Mouse (Mus musculus) left cerebral cortex, adult 11 months (tissue): ENCODE measurements around the gene Cant1.

Experiments used
- DNase-seq: peaks from one replicate; pipeline ENCODE4 v3.0.0; 2022; ENCODE audit warnings: low spot score

Gene Cant1

DNA sequence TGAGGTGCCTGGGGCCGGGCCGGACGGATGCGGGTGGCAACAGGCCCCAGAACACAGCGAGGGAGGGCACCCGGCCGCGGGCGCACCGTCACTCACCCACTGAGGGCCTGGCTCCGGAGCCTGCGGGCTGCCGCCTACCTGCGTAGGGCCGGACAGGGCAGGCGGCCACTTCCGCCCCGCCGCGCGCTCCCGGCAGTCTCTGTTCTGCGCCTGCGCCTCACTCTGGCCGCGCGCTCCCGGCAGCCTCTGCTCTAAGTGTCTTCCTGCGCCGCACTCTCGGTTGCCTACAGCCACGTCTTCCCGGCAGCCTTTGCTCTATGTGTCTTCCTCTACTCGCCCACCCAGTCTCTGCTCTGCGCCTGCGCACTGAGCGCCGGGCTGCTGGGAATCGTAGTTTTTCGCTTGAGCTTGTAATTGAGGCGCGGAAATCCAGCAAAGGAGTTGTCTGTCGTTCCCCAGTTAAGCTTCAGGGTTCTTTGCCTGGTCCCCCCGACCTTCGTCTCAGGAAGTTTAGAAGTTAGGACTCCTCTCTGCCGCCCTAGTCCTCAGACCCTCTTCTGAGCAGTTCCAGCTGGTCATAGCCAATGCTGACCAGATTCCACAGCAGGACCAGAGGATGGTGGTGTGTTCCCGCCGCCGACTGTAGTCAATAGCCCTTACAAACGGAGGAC, at the start of gene Cant1:
TSS of gene Cant1 (minus strand) at position 253 of the 671 bp plus-strand sequence.
- DNase-seq: peak; percentile 98

DNA sequence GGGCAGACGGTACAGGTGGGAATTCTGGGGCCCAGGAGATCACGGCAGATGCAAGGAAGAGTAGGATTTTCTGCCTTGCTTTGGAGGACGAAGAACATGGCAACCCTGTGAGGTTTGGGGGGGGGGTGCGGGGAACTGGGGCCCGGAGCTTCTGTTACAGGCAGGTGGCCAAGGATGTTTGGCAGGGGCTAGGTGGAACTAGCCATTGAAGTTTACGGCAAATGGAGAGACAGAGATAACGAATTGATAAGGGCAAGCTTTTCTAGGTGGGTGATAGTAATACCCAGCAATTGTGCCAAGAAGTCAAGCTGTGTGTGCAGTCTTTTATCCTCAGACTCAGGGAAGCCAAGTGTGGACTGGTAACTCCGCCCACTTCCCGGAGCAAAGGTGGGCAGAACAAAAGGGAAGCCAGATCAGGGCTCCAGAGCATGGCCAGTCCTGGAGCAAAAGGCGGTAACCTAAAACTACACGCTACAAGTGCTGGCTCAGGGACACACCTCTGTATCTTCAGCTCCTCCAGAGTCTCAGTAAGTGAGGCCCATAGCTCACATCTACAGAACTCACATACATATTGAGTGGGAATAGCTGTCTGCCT, 48.7 kb upstream of the Cant1 start:
- DNase-seq: no peak

- no peak for DNase-seq
Measured at GRCm38 (mm10) chr11:118460280-118460679, 41.4 kb upstream of the Cant1 start.

DNA sequence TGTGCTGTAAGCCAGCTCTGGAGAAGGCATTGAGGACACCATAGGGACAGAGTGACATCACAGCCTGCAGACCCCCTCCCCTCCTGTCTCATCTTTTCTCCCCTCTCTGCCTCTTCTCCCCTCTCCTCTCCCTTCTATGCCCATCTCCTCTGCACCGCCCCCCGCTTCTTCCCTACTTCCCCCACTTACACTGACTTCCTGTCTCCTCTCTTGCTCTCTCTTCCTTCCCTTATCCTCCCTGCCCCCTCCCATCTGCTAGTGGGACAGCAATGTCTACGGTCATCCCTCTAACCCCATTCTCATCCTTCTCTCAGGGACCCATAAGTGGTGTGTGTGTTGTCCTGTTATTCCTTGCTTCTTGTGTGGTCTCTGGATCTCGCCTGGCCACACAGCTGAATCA, 40.6 kb upstream of the Cant1 start:
- DNase-seq: no peak

- no peak for DNase-seq
Measured at GRCm38 (mm10) chr11:118459051-118459450, 40.2 kb upstream of the Cant1 start.

- peak; percentile 59 for DNase-seq
Measured at GRCm38 (mm10) chr11:118456937-118457336, 38.1 kb upstream of the Cant1 start.

- DNase-seq: no peak
Measured at GRCm38 (mm10) chr11:118455788-118456187, 36.9 kb upstream of the Cant1 start.

GRCm38 (mm10) chr11:118453886-118454671, 35.2 kb upstream of the Cant1 start:
- no peak for DNase-seq

GRCm38 (mm10) chr11:118452955-118453354, 34.1 kb upstream of the Cant1 start:
- no peak for DNase-seq

- DNase-seq: no peak
Measured at GRCm38 (mm10) chr11:118451211-118451610, 32.3 kb upstream of the Cant1 start.

DNA sequence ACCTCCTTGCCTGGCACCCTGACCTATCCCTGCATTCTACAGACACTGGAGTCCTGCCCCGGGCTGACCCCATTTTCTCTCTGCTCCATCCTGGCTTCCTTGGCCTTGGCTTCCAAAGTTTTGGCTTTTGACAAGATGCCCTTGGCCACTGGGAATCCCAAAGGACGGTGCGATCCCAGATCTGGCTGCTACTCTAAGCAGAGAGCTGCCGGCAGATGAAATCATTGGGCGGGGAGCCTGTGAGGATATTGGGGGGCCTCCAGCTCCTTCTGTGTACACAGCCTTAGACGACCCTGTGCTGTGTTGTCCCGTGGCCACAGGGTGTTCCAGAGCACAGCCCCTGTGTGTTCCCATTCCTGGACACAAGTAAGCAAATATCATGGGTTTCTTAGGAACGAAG, 29.5 kb upstream of the Cant1 start:
- DNase-seq: no peak

DNA sequence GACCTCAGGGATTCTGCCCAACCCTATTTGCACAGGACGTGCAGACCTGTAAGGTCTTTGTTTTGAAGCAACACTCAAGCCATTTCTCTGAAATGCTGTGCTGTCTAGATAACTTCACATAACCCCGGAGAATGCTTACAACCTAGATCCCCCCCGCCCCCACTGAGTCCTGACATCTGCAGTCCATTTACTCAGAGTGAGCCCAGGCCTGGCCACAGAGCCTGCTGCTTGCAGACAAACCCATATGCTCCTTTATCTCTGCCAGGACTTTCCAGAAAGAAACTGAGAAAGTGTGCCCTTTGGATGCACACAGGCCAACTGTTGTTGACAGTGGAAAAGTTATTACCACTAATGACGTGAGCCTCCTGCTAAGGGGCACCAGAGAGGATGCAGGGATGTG, 28.5 kb upstream of the Cant1 start:
- no peak for DNase-seq

GRCm38 (mm10) chr11:118445843-118446242, 27.0 kb upstream of the Cant1 start:
- no peak for DNase-seq

DNA sequence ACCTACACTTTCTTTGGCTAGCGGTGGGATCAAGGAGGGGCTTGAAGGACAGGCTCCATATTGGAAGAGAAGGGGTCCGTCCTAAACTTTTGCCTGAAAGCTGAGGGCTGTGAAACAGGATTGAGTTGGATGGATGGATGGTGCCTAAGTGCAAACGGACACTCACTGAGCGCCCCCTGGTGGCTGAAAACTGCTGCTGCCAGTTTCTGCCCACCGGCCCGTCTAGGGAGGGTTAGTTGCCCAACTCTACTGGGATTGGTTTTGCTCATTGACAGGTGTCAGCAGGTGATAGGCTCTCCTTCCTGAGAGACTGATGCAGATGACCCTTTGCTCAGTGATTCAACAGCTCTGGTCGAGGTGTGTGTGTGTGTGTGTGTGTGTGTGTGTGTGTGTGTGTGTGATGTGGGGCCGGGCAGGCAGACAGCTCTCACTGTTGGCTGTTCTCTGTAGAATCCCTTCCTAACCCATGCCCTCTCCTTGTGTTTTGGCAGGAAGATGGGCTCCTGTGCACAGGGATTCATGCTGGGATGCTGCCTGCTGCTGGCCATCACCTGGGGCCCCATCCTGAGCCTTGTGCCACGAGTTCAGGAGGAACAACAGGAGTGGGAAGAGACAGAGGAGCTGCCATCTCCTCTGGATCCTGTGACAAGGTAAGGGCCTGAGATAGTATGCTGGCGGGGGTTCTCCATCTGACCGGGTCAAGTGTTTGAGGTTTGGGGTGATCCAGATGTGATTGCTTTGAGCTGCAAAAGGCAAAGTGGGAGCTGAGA, 24.5 kb upstream of the Cant1 start:
- no peak for DNase-seq

DNA sequence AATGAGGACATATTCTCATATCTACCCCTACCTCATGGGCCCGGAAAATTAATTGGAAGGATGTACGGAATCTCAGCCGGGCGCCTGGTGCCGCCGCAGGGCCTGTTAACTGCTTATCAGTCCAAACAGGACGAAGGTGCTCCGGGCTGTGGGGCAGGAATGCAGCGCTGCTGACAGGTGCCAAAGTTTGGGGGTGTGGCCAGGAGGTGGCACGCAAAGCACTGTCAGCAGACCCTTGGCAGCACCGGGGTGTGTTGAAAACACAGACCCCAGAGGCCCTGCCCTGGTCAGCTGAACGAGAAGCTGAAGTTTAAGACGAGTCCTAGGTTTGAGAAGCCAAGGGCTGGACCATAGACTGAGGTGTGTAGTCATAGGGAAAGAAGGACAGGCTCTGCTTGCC, 23.8 kb upstream of the Cant1 start:
- no peak for DNase-seq

- DNase-seq: no peak
Measured at GRCm38 (mm10) chr11:118438665-118439414, 20.0 kb upstream of the Cant1 start.

DNA sequence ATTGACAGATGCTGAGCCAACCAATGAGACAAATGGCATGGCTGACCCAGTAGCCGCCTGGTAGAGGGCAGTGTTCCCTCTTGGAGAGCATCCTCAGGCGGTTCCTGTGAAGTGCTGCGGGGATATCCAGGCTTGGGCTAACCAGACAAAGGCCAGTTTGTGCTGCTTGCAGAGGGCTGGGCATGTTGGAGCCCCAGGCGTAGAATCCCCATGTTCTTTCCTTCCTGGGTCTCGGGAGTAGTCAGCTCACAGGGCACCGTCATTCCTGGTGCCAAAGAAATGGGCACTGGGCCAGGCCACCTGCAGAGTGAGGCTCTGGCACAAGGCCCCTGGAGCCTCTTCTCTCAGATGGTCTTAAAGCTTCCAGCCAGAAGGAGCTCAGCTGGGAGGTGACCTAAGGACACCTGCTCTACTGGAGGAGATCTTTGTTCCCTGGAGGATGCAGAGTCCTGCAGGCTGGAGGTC, 17.6 kb upstream of the Cant1 start:
- DNase-seq: no peak

GRCm38 (mm10) chr11:118434093-118434492, 15.2 kb upstream of the Cant1 start:
- no peak for DNase-seq

GRCm38 (mm10) chr11:118433398-118433868, 14.5 kb upstream of the Cant1 start:
- DNase-seq: no peak

- no peak for DNase-seq
Measured at GRCm38 (mm10) chr11:118431100-118431948, 12.4 kb upstream of the Cant1 start.
